Mouse (Mus musculus): ENCODE measurements around the gene Zfc3h1.

GRCm38 (mm10) chr10:115354553-115354952 is 30.2 kb upstream of the Zfc3h1 start:
- no peak for TF ChIP-seq CTCF (IDR thresholded peaks at IDR 0.05; ENCODE audit: extremely low read depth, insufficient read depth, low read length)
- no peak for TF ChIP-seq POLR2A (IDR thresholded peaks at IDR 0.05; ENCODE audit: extremely low read depth, insufficient read depth, low read length)
